In genomic region chr19:32319531-32320365, GRCm38 (mm10) we compare ENCODE assay signal across 9 mouse cellular contexts.
DNase-seq lines count a peak whose midpoint lies in the region; ATAC-seq lines count a peak whose summit lies in the region.
"Had no signal": no experiment of that assay in that cellular context is flagged by ENCODE, and none has a peak within 500 bp of the region (broad histone marks: within the 10 kb centered on the region; RNA-seq: fewer than 3 reads in every experiment).

No protein-coding gene starts in this region.

- H3K9ac ChIP-seq in kidney, embryonic 16.5 days (replicated peaks; ENCODE audit: low read length), result no peak overlapping the region
- no peak overlapping the region for H3K9ac ChIP-seq in neural tube, embryonic 14.5 days (replicated peaks; ENCODE audit: low read depth, low read length)

- no peaks in the 10 kb centered on the region for H3K36me3 ChIP-seq in kidney, embryonic 16.5 days (ENCODE audit: insufficient read depth, low read length)
- no peaks in the 10 kb centered on the region for H3K36me3 ChIP-seq in limb, embryonic 10.5 days
- no peaks in the 10 kb centered on the region for H3K36me3 ChIP-seq in neural tube, embryonic 14.5 days (ENCODE audit: control insufficient read depth, insufficient read depth, low read length)
- no peaks in the 10 kb centered on the region for H3K36me3 ChIP-seq in midbrain, embryonic 10.5 days

- no peaks in the 10 kb centered on the region for H3K27me3 ChIP-seq in kidney, embryonic 16.5 days (ENCODE audit: insufficient read depth, low read length)
- no peaks in the 10 kb centered on the region for H3K27me3 ChIP-seq in limb, embryonic 10.5 days (ENCODE audit: low read depth, poor library complexity, severe bottlenecking)
- no peaks in the 10 kb centered on the region for H3K27me3 ChIP-seq in neural tube, embryonic 14.5 days (ENCODE audit: control insufficient read depth, insufficient read depth, low read length)
- H3K27me3 ChIP-seq in midbrain, embryonic 10.5 days (ENCODE audit: low read depth, poor library complexity, severe bottlenecking), result no peaks in the 10 kb centered on the region

- peak; percentile 31 for DNase-seq in kidney, adult 11 months
- DNase-seq in adipocyte (ENCODE audit: low spot score), result peak; percentile 51
- no peak for DNase-seq in limb, embryonic 10.5 days (ENCODE audit: low spot score)
- no peak for DNase-seq in midbrain, embryonic 10.5 days (ENCODE audit: low spot score)
- DNase-seq in cerebellum, postnatal 36 days, result no peak
- DNase-seq in thymus, postnatal 14 days, result no peak

- WGBS in kidney, embryonic 16.5 days, result 36% methylated on average over 12 of the region's 12 CpGs
- 23% methylated on average over 12 of the region's 12 CpGs for WGBS in limb, embryonic 10.5 days
- 50% methylated on average over 12 of the region's 12 CpGs for WGBS in neural tube, embryonic 14.5 days
- 68% methylated on average over 12 of the region's 12 CpGs for WGBS in midbrain, embryonic 10.5 days

- no peak for ATAC-seq in kidney, embryonic 16.5 days (ENCODE audit: low FRiP score, low TSS enrichment)
- ATAC-seq in neural tube, embryonic 14.5 days (ENCODE audit: low read depth), result 0 out of 2 replicates have a peak, but pooled peaks have one; percentile 25

- H3K4me2 ChIP-seq in kidney, embryonic 16.5 days (replicated peaks; ENCODE audit: low read depth, low read length), result no peak overlapping the region
- H3K4me2 ChIP-seq in neural tube, embryonic 14.5 days (ENCODE audit: low read depth, low read length), result no peak overlapping the region

- H3K4me3 ChIP-seq in kidney, embryonic 16.5 days (ENCODE audit: low read length), result no peak overlapping the region
- no peak overlapping the region for H3K4me3 ChIP-seq in limb, embryonic 10.5 days
- H3K4me3 ChIP-seq in neural tube, embryonic 14.5 days (ENCODE audit: low read depth, low read length), result no peak overlapping the region
- no peak overlapping the region for H3K4me3 ChIP-seq in midbrain, embryonic 10.5 days
- H3K4me3 ChIP-seq: heart, adult 2 months had no signal

- no peak overlapping the region for H3K27ac ChIP-seq in kidney, embryonic 16.5 days (ENCODE audit: low read length)
- peak overlapping the region; percentile 37; the same call in 1 of the 2 replicates for H3K27ac ChIP-seq in limb, embryonic 10.5 days
- H3K27ac ChIP-seq in neural tube, embryonic 14.5 days (ENCODE audit: low read depth, low read length), result no peak overlapping the region
- H3K27ac ChIP-seq in midbrain, embryonic 10.5 days (replicated peaks), result no peak overlapping the region
- H3K27ac ChIP-seq: heart, adult 2 months had no signal

- no peaks in the 10 kb centered on the region for H3K9me3 ChIP-seq in kidney, embryonic 16.5 days (ENCODE audit: low read length)
- H3K9me3 ChIP-seq in limb, embryonic 10.5 days (replicated peaks), result no peaks in the 10 kb centered on the region
- no peaks in the 10 kb centered on the region for H3K9me3 ChIP-seq in neural tube, embryonic 14.5 days (ENCODE audit: control insufficient read depth, low read length)
- no peaks in the 10 kb centered on the region for H3K9me3 ChIP-seq in midbrain, embryonic 10.5 days (replicated peaks)

- peaks cover 49% of the 10 kb centered on the region for H3K4me1 ChIP-seq in kidney, embryonic 16.5 days (ENCODE audit: insufficient read depth, low read length)
- H3K4me1 ChIP-seq in limb, embryonic 10.5 days, result peaks cover 58% of the 10 kb centered on the region
- H3K4me1 ChIP-seq in neural tube, embryonic 14.5 days (ENCODE audit: control insufficient read depth, insufficient read depth, low read length), result no peaks in the 10 kb centered on the region
- peaks cover 24% of the 10 kb centered on the region for H3K4me1 ChIP-seq in midbrain, embryonic 10.5 days

Comparison
In these comparisons a context has a peak if more than half of its experiments do, and no peak if none do; other contexts are left out.
1. DNase-seq: peak in kidney, adult 11 months (single experiment) and adipocyte (single experiment); none in limb, embryonic 10.5 days (single experiment), midbrain, embryonic 10.5 days (single experiment), cerebellum, postnatal 36 days (0 of 2) and thymus, postnatal 14 days (single experiment).